Mouse (Mus musculus) gastrocnemius, adult 2 months (tissue): ENCODE data around the gene A430033K04Rik. TPM values are rescaled to one million over a fixed set of nuclear protein-coding genes. Genes with fewer than 3 reads are reported as not detected.
A peak's percentile ranks its signal among the peaks of the same experiment; 100 is the strongest.

Experiments used
- DNase-seq: peaks from one replicate; pipeline ENCODE4 v3.0.0; 2022
- H3K27ac ChIP-seq: fragments of 200-600 bp; 2 replicates; pipeline ENCODE4 v1.8.1; 2022; ENCODE audit warnings: mild to moderate bottlenecking
- H3K4me3 ChIP-seq: fragments of 200-600 bp; 2 replicates; pipeline ENCODE4 v1.8.1; 2022; ENCODE audit warnings: mild to moderate bottlenecking, moderate library complexity
- CTCF ChIP-seq: fragments of 200-600 bp; IDR thresholded peaks from 2 replicates; pipeline ENCODE4 v1.8.1; 2022; ENCODE audit warnings: antibody characterized with exemption, mild to moderate bottlenecking, moderate library complexity
- intact Hi-C: fragments of 180-260 bp; cut with DNase I; formaldehyde crosslinking; loops from one replicate; pipeline ENCODE4 v1.15.1; 2025
- microRNA-seq: library from miRNA; unstranded; fragments of <30 nt; microRNA quantifications from one replicate; pipeline ENCODE4 v1.2.0, GENCODE M21; 2021
- total RNA-seq, 2 experiments: library from RNA; stranded (reverse); gene quantifications; 2 replicates each; pipeline ENCODE4 v1.2.3; 2021

Gene A430033K04Rik
- total RNA-seq, 2 experiments from 2014 or later, result 2.6 to 3.4 TPM

DNA sequence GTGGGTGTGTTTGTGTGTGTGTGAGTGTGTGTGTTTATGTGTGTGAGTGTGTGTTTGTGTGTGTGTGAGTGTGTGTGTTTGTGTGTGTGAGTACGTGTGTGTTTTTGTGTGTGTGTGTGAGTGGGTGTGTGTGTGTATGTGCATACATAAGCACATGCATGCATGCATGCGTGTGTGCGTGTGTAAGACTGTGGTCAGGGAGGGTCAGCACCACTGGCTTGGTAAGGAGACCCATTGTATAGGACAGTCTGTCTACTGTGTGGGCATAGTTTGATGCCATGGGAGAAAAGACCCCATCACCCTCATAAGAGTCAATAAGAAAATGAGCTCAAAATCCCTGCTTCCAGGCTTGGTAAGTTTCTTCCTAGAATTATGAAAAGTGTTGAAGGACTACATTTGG, 34.7 kb downstream of the A430033K04Rik start:
- no peak for DNase-seq
- intact Hi-C loops, result no loop called here
- TF ChIP-seq CTCF, result no peak

DNA sequence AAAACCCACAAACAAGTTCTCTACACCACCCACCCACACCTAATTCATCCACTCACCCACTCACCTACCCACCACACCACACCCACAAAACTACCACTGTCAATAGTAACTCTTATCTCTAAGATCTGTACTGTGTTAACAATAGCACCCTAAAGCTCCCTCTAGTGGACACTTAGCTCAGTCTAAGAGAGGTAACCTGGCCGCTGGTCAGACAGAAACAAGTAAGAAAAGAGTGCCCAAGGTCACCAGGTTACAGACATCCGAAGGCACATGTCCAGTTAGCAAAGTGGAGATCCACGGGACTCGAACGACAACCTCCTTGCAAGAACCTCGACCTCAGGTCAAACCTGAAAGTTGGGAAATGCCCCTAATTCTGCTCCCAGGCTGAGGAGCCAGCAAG, 35.2 kb downstream of the A430033K04Rik start:
- no peak overlapping the region for H3K4me3 ChIP-seq
- intact Hi-C loops, result no loop called here
- peak; percentile 79 for TF ChIP-seq CTCF
- H3K27ac ChIP-seq, result no peak overlapping the region
- no peak for DNase-seq

More for the DNA sequence above, 34.7 kb downstream of the A430033K04Rik start:
- Histone ChIP-seq H3K4me3 (no peak overlapping the region), H3K27ac (no peak overlapping the region)

DNA sequence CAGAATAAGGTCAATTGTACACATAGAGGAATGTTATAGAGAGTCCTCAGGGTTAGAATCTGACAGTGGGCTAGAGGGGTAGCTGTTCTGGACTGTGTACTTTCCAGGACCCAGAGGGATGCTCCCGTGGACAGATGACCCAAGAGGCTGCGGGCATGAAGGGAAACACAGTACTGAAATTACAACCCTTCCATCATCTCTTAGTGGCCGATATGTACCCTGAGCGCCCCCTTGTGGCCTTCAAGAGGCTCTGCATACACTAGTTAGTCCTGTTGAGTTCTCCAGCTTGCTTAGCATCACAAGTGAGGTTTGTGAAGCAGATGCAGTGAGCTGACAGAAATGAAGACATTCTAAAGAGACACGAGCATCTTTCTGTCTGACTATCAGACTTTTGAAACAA, 36.3 kb downstream of the A430033K04Rik start:
- peak; percentile 40 for DNase-seq
- intact Hi-C loops, result no loop called here
- peak; percentile 83 for TF ChIP-seq CTCF
- Histone ChIP-seq H3K4me3 (no peak overlapping the region), H3K27ac (no peak overlapping the region)

DNA sequence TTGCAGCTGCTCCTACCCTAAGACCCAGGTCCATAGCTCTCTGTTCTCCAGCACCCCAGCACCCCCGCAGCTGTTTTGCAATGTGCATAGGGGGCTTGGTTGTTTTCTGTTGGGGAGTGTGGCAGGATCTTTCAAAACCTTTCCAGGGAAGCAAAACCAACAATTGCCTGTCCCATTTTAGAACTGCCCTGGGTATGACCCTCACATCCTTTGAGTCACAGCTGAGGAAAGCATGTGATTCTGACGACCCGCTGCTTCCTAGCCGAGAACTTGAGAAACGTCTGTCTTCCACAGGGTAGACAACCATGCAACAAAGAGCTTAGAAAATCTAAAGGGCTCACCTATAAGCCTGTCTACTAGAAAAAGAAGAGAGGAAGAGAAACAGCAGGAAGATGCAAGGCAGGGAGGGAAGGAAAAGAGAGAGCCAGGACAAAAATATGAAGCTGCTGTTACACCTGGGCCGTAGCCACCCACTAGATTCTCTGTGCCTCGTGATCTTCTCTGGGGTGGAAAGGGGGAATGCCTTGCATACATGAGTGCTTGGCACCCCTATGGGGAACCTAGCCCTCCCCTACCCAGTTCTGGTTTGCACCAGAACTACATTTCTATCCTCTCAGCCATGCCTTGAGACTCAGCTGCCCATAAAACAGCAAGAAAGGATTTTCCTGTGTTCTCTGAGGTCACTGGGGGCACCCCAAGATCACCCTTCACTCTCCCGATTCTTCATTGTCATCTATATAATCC, 60.5 kb downstream of the A430033K04Rik start:
- no peak for DNase-seq
- TF ChIP-seq CTCF, result no peak
- no peak overlapping the region for H3K4me3 ChIP-seq
- intact Hi-C loops, result no loop called here
- no peak overlapping the region for H3K27ac ChIP-seq

DNA sequence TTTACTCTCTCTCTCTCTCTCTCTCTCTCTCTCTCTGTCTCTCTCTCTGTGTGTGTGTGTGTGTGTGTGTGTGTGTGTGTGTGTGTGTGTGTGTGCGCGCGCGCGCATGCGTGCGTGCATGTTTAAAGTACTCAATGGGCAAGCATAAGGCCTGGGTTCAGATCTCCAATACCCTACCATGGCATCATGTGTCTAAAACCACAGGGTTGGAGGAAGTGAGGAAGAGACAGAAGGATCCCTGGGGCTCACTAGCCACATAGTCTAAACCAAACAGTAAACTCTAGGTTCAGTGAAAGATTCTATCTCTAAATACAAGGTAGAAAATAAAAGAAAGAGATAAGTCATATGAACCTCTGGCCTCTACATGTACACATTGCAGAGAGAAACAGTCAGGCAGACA, 61.2 kb downstream of the A430033K04Rik start:
- H3K27ac ChIP-seq, result no peak overlapping the region
- no peak for TF ChIP-seq CTCF

DNA sequence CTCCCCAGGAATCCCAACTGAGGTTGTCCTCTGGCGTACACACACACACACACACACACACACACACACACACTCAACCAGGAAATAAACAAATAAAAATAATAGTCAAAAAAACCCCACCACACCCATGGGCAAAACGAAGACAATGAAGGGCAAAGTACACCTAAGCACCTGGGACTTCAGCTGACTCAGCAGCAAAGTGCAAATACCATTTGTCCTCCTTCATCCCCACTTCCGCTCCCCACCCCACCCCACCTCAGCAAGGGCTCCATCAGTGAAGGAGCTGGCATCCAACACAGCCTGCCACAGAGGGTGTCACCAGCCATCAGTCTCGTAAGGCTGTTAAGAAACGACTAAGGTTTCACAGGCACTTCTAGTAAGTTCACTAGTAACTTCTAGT, 64.8 kb downstream of the A430033K04Rik start:
- Histone ChIP-seq H3K27ac (no peak overlapping the region), H3K4me3 (no peak overlapping the region)
- no peak for DNase-seq
- intact Hi-C loops, result no loop called here
- no peak for TF ChIP-seq CTCF

More for the DNA sequence above, 61.2 kb downstream of the A430033K04Rik start:
- no peak overlapping the region for H3K4me3 ChIP-seq
- intact Hi-C loops, result no loop called here
- no peak for DNase-seq

DNA sequence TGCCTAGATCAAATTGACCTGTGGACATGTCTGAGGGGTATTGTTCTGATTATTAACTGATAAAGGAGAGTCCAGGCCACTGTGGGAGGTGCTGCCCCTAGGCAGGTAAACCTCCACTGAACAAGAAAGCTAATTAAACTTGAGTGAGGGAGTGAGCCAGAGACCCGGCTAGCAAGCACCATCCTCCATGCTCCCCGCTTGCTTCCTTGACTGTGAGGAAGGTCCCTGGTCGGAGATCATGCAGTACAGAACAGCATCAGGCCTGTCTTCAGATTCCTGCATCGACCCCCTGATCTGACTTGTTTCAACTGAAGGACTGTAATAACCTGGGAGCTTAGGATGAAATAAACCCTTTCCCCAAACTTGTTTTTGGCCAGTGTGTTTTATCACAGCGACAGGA, 66.6 kb downstream of the A430033K04Rik start:
- no peak for DNase-seq
- Histone ChIP-seq H3K27ac (no peak overlapping the region), H3K4me3 (no peak overlapping the region)
- intact Hi-C loops, result no loop called here
- no peak for TF ChIP-seq CTCF

DNA sequence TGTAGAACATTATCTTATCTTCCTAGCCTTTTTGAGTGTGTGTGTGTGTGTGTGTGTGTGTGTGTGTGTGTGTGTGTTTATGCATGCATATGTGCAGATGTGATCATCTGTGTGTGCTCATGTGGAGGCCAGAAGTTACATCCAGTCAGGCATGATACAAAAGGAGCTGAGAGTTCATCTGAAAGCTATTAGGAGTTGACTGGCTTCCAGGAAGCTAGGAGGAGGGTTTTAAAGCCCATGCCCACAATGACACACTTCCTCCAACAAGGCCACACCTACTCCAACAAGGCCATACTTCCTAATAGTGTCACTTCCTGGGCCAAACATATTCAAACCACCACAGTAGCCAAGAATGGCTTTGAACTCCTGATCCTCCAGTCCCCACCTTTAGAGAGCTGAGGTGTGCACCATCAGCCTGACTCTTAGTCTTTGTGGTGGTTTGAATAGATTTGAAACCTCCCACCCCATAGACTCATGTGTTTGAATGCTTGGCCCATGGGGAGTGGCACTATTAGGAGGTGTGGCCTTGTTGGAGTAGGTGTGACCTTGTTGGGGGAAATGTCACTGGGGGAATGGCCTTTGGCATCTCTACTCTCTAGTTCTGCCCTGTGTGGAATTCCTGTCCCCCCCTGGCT, 70.4 kb downstream of the A430033K04Rik start:
- Histone ChIP-seq H3K27ac (no peak overlapping the region), H3K4me3 (no peak overlapping the region)
- intact Hi-C loops, result no loop called here
- TF ChIP-seq CTCF, result no peak
- no peak for DNase-seq

DNA sequence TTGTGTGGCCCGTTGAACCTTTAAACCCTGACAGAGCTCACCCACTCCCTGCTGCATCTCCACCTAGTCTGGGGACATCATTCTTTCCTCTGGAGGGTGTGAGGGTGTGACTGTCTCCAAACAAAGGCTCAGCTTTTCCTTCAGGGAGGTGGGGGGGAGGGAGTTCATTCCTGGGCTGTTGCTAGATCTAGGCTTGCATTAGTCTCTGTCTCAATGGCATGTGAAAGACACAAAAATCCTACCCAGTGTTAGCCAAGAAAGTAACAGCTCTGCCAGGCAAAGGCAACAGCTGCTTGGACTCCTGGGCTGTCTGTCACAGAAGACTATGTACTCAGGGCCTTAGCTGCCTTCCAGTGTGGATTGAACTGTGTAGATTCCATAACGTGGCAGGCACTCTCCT, 71.4 kb downstream of the A430033K04Rik start:
- Histone ChIP-seq H3K27ac (peak overlapping the region; percentile 73), H3K4me3 (no peak overlapping the region)
- DNase-seq, result peak; percentile 42
- intact Hi-C loops, result no loop called here
- no peak for TF ChIP-seq CTCF

DNA sequence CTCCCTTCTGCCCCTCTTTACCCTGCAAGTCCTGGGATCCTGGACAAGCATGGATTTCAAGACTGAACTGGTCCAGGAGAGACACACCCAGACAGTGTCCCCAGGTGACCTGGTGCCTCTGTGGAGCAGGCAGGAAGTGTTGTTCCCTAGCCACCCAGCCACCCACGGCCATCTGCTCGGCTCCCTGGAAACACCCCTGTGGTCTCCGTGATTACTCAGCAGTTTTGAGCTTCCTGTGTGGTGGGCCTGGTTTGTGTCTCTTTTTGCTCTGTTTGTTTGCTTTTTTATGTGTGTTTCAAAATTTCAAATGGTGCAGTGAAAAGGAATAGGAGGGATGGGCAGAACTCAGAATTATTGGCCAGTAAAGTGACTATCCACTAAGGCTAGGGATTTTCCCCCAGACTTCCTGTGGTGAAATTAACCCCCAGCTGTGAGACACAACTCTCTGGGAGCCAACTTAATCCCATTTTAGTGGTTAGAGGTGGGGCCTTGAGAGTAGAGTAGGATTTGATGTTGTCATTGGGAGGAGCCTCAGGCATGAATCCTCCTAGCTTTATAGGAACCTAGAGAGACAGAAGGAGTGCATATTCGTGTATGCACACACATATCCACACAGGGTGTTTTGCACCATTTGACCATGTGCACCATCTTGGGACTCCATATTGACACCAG, 72.0 kb downstream of the A430033K04Rik start:
- TF ChIP-seq CTCF, result no peak
- Histone ChIP-seq H3K27ac (peak overlapping the region; percentile 73), H3K4me3 (no peak overlapping the region)
- peak; percentile 29 for DNase-seq
- intact Hi-C loops, result no loop called here

DNA sequence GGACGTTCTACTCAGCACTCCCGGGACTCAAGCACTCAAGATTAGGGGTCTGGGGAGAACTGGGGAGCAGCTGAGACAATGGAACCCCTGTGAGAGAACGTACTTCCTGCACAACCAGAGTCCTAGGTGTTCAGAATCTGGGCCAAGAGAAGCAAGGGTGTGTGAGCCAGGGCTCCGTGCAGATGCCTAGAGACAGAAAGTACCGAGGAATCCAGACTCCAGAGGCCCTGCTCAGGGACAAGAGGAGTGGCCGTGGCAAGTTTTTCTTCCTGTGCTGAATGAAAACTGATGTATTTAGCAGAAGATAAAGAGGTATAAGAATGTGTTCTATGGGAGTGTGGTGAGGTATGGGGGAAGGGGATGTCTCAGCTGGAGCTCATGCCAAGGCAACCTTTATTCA, 74.8 kb downstream of the A430033K04Rik start:
- no peak overlapping the region for H3K4me3 ChIP-seq
- H3K27ac ChIP-seq, result no peak overlapping the region
- TF ChIP-seq CTCF, result no peak
- no peak for DNase-seq
- intact Hi-C loops, result no loop called here

Small RNA genes within 50 kb of the gene (microRNA-seq; reads per million reads assigned to microRNA genes)
- gene Gm24082, result not detected

Other genes starting within 250 kb of the A430033K04Rik start
- gene Zfp157, start 181.4 kb upstream of the A430033K04Rik start, total RNA-seq, result 1 to 10 TPM; 2.1 to 2.4 TPM
- gene 1700123K08Rik, start 58.1 kb upstream of the A430033K04Rik start, total RNA-seq, result not detected
- 10 to 100 TPM; 16.7 to 17.4 TPM for gene Zfp68, start 3.1 kb upstream of the A430033K04Rik start, total RNA-seq
- 10 to 100 TPM; 16.8 to 21.3 TPM for gene Fam20c, start 131.7 kb downstream of the A430033K04Rik start, total RNA-seq
- not detected for gene Gm5294, start 197.2 kb downstream of the A430033K04Rik start, total RNA-seq